9 mouse cellular contexts compared by ENCODE assay signal in genomic region chr13:32179906-32180305, GRCm38 (mm10).
DNase-seq lines count a peak whose midpoint lies in the region; ATAC-seq lines count a peak whose summit lies in the region.
"Had no signal": no experiment of that assay in that cellular context is flagged by ENCODE, and none has a peak within 500 bp of the region (broad histone marks: within the 10 kb centered on the region; RNA-seq: fewer than 3 reads in every experiment).

No protein-coding gene starts in this region.

- H3K27me3 ChIP-seq in heart, embryonic 14.5 days (ENCODE audit: control insufficient read depth, insufficient read depth, low read length): no peaks in the 10 kb centered on the region
- H3K27me3 ChIP-seq in limb, embryonic 12.5 days: no peaks in the 10 kb centered on the region
- no peaks in the 10 kb centered on the region for H3K27me3 ChIP-seq in neural tube, embryonic 14.5 days (ENCODE audit: control insufficient read depth, insufficient read depth, low read length)
- H3K27me3 ChIP-seq: liver, embryonic 15.5 days had no signal

- H3K36me3 ChIP-seq in heart, embryonic 14.5 days (ENCODE audit: control insufficient read depth, insufficient read depth, low read length): no peaks in the 10 kb centered on the region
- H3K36me3 ChIP-seq in limb, embryonic 12.5 days: no peaks in the 10 kb centered on the region
- no peaks in the 10 kb centered on the region for H3K36me3 ChIP-seq in neural tube, embryonic 14.5 days (ENCODE audit: control insufficient read depth, insufficient read depth, low read length)
- H3K36me3 ChIP-seq: liver, embryonic 15.5 days had no signal

- H3K27ac ChIP-seq in heart, embryonic 14.5 days (replicated peaks in 1 of 2; ENCODE audit: control insufficient read depth in 1 of 2, insufficient read depth in 1 of 2, low read depth in 2 of 2, low read length in 2 of 2): peak overlapping the region; percentile 8 to 46; a peak in 2 of 4 replicates
- H3K27ac ChIP-seq in limb, embryonic 12.5 days: peak overlapping the region; percentile 57; the same call in 1 of the 2 replicates
- H3K27ac ChIP-seq in neural tube, embryonic 14.5 days (ENCODE audit: low read depth, low read length): no peak overlapping the region
- H3K27ac ChIP-seq: liver, embryonic 15.5 days had no signal

- WGBS in heart, embryonic 14.5 days: 3% methylated on average over 3 of the region's 3 CpGs
- 28% methylated on average over 3 of the region's 3 CpGs for WGBS in limb, embryonic 12.5 days
- 24% methylated on average over 3 of the region's 3 CpGs for WGBS in neural tube, embryonic 14.5 days

- no peak overlapping the region for H3K9ac ChIP-seq in heart, embryonic 14.5 days (ENCODE audit: low read length)
- H3K9ac ChIP-seq in limb, embryonic 12.5 days (replicated peaks): no peak overlapping the region
- H3K9ac ChIP-seq in neural tube, embryonic 14.5 days (replicated peaks; ENCODE audit: low read depth, low read length): no peak overlapping the region
- H3K9ac ChIP-seq: liver, embryonic 15.5 days had no signal

- peaks cover 0 to 8% of the 10 kb centered on the region in 2 experiments; a peak in 3 of 4 replicates for H3K4me1 ChIP-seq in heart, embryonic 14.5 days (ENCODE audit: control insufficient read depth in 2 of 2, insufficient read depth in 2 of 2, low read length in 2 of 2)
- H3K4me1 ChIP-seq in limb, embryonic 12.5 days (replicated peaks): peaks cover 7% of the 10 kb centered on the region; the same call in 1 of the 2 replicates
- no peaks in the 10 kb centered on the region for H3K4me1 ChIP-seq in neural tube, embryonic 14.5 days (ENCODE audit: control insufficient read depth, insufficient read depth, low read length)
- H3K4me1 ChIP-seq: liver, embryonic 15.5 days had no signal

- H3K4me3 ChIP-seq in heart, embryonic 14.5 days (ENCODE audit: control insufficient read depth in 1 of 2, insufficient read depth in 1 of 2, low read depth in 1 of 2, low read length in 2 of 2): no peak overlapping the region
- H3K4me3 ChIP-seq in limb, embryonic 12.5 days (replicated peaks): no peak overlapping the region
- H3K4me3 ChIP-seq in neural tube, embryonic 14.5 days (ENCODE audit: low read depth, low read length): no peak overlapping the region
- H3K4me3 ChIP-seq: liver, embryonic 15.5 days had no signal

- peak; percentile 45 for DNase-seq in 3T3-L1 (ENCODE audit: low read depth, low spot score)
- DNase-seq in embryo, embryonic 10 days (ENCODE audit: low spot score): peak; percentile 73
- DNase-seq in layer of hippocampus, adult 9-10 months (ENCODE audit: low spot score): no peak
- DNase-seq in spleen, adult 12 weeks (ENCODE audit: low spot score): no peak

- peak; percentile 82 for ATAC-seq in heart, embryonic 14.5 days (ENCODE audit: insufficient number of reproducible peaks, insufficient read depth, low FRiP score, low read depth)
- no peak for ATAC-seq in limb, embryonic 12.5 days (ENCODE audit: insufficient number of reproducible peaks, insufficient read depth, low FRiP score, low TSS enrichment, low read depth)
- ATAC-seq in neural tube, embryonic 14.5 days (ENCODE audit: low read depth): peak; percentile 81; the same call in 1 of the 2 replicates
- ATAC-seq in monocyte, adult 5-6 weeks (replicated peaks; ENCODE audit: insufficient number of reproducible peaks, low FRiP score, low TSS enrichment, poor library complexity, severe bottlenecking): no peak

- H3K9me3 ChIP-seq in heart, embryonic 14.5 days (ENCODE audit: control insufficient read depth, low read length): 0 out of 2 replicates have a peak, but pooled peaks cover 4% of the 10 kb centered on the region
- 0 out of 2 replicates have a peak, but pooled peaks cover 6% of the 10 kb centered on the region for H3K9me3 ChIP-seq in limb, embryonic 12.5 days
- H3K9me3 ChIP-seq in neural tube, embryonic 14.5 days (ENCODE audit: control insufficient read depth, low read length): no peaks in the 10 kb centered on the region
- H3K9me3 ChIP-seq: liver, embryonic 15.5 days had no signal

- H3K4me2 ChIP-seq in heart, embryonic 14.5 days (ENCODE audit: low read length): no peak overlapping the region
- H3K4me2 ChIP-seq in limb, embryonic 12.5 days: no peak overlapping the region
- H3K4me2 ChIP-seq in neural tube, embryonic 14.5 days (ENCODE audit: low read depth, low read length): no peak overlapping the region
- H3K4me2 ChIP-seq: liver, embryonic 15.5 days had no signal

Comparison
In these comparisons a context has a peak if more than half of its experiments do, and no peak if none do; other contexts are left out.
1. DNase-seq: peak in 3T3-L1 (single experiment) and embryo, embryonic 10 days (single experiment); none in layer of hippocampus, adult 9-10 months (single experiment) and spleen, adult 12 weeks (single experiment).
2. ATAC-seq: peak in heart, embryonic 14.5 days (single experiment) and neural tube, embryonic 14.5 days (single experiment); none in limb, embryonic 12.5 days (single experiment) and monocyte, adult 5-6 weeks (single experiment).